Comparison of ENCODE assay signal across 8 mouse cellular contexts in the genomic region with DNA sequence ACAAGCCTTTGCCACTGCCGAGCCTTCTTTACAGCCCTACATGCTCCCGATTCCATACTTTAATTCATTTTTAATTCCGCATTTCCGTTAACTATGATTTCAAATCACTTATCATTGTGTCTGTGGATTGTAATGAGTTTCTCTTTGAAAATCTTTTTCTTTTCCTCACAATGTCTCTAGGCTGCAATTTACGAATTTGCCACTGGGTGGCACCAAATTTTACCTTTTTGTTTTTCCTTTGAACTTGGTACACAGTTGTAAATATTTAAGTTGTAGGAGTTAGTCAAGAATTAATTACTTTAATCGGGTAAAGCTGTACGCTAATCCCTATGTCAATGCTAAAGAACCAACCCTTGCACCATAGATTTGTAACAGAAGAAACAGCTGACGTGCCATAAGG. TPM values are rescaled to one million over a fixed set of nuclear protein-coding genes. Genes with fewer than 3 reads are reported as not detected.
DNase-seq lines count a peak whose midpoint lies in the region; ATAC-seq and TF ChIP-seq lines count a peak whose summit lies in the region.

No protein-coding gene starts in this region.

- no peak overlapping the region for H3K9ac ChIP-seq in kidney, embryonic 14.5 days (ENCODE audit: low read depth, low read length)
- H3K9ac ChIP-seq in forebrain, embryonic 15.5 days (replicated peaks): no peak overlapping the region
- no peak overlapping the region for H3K9ac ChIP-seq in kidney, embryonic 15.5 days
- H3K9ac ChIP-seq in lung, embryonic 14.5 days: no peak overlapping the region

- no peaks in the 10 kb centered on the region for H3K27me3 ChIP-seq in kidney, adult 2 months (replicated peaks; ENCODE audit: control insufficient read depth, insufficient read depth, low read length)
- no peaks in the 10 kb centered on the region for H3K27me3 ChIP-seq in kidney, embryonic 14.5 days (ENCODE audit: control insufficient read depth, insufficient read depth, low read length)
- no peaks in the 10 kb centered on the region for H3K27me3 ChIP-seq in forebrain, embryonic 15.5 days
- no peaks in the 10 kb centered on the region for H3K27me3 ChIP-seq in kidney, embryonic 15.5 days
- H3K27me3 ChIP-seq in lung, embryonic 14.5 days (ENCODE audit: insufficient read depth, low read length): no peaks in the 10 kb centered on the region

- H3K4me1 ChIP-seq in kidney, adult 2 months (ENCODE audit: control insufficient read depth, insufficient read depth, low read length): no peaks in the 10 kb centered on the region
- H3K4me1 ChIP-seq in kidney, embryonic 14.5 days (ENCODE audit: control insufficient read depth, insufficient read depth, low read length): no peaks in the 10 kb centered on the region
- no peaks in the 10 kb centered on the region for H3K4me1 ChIP-seq in forebrain, embryonic 15.5 days
- no peaks in the 10 kb centered on the region for H3K4me1 ChIP-seq in kidney, embryonic 15.5 days
- H3K4me1 ChIP-seq in lung, embryonic 14.5 days (ENCODE audit: insufficient read depth): no peaks in the 10 kb centered on the region

- DNase-seq in kidney, adult 2 months: peak; percentile 40
- peak; percentile 44 for DNase-seq in adrenal gland, postnatal 14 days
- peak; percentile 82 for DNase-seq in lung, embryonic 14.5 days
- DNase-seq in right cerebral cortex, postnatal 10 days (ENCODE audit: low spot score in 2 of 2): peak; percentile 47 to 65

- no peak for TF ChIP-seq CTCF in kidney, adult 2 months (conservative IDR thresholded peaks at IDR 0.05; ENCODE audit: insufficient read depth, insufficient read length, low read depth, low read length)
- TF ChIP-seq CTCF in lung, embryonic 14.5 days (IDR thresholded peaks at IDR 0.05; ENCODE audit: low read depth): peak; percentile 66

- H3K4me2 ChIP-seq in kidney, embryonic 14.5 days (replicated peaks; ENCODE audit: low read depth, low read length): no peak overlapping the region
- H3K4me2 ChIP-seq in forebrain, embryonic 15.5 days (replicated peaks): peak overlapping the region; percentile 21; the same call in 1 of the 2 replicates
- peak overlapping the region; percentile 29; the same call in 1 of the 2 replicates for H3K4me2 ChIP-seq in kidney, embryonic 15.5 days
- peak overlapping the region; percentile 31; the same call in 1 of the 2 replicates for H3K4me2 ChIP-seq in lung, embryonic 14.5 days

- 15% methylated on average over 8 of the region's 8 CpGs for WGBS in kidney, adult 2 months
- WGBS in kidney, embryonic 14.5 days: 21% methylated on average over 8 of the region's 8 CpGs
- 13% methylated on average over 8 of the region's 8 CpGs for WGBS in forebrain, embryonic 15.5 days
- 23% methylated on average over 8 of the region's 8 CpGs for WGBS in kidney, embryonic 15.5 days
- WGBS in lung, embryonic 14.5 days: 18% methylated on average over 8 of the region's 8 CpGs

- no peak for ATAC-seq in kidney, embryonic 14.5 days (ENCODE audit: low FRiP score, low TSS enrichment)
- no peak for ATAC-seq in forebrain, embryonic 15.5 days (replicated peaks)
- no peak for ATAC-seq in kidney, embryonic 15.5 days (replicated peaks; ENCODE audit: low FRiP score)
- ATAC-seq in lung, embryonic 14.5 days (ENCODE audit: insufficient read depth): no peak
- no peak for ATAC-seq in monocyte, adult 5-6 weeks (replicated peaks; ENCODE audit: insufficient number of reproducible peaks, low FRiP score, low TSS enrichment, poor library complexity, severe bottlenecking)

- TF ChIP-seq POLR2A in kidney, adult 2 months (IDR thresholded peaks at IDR 0.05; ENCODE audit: low read depth, low read length): no peak

- H3K27ac ChIP-seq in kidney, adult 2 months (ENCODE audit: insufficient read depth, low read depth, low read length): no peak overlapping the region
- H3K27ac ChIP-seq in kidney, embryonic 14.5 days (ENCODE audit: low read depth, low read length): no peak overlapping the region
- no peak overlapping the region for H3K27ac ChIP-seq in forebrain, embryonic 15.5 days (replicated peaks)
- H3K27ac ChIP-seq in kidney, embryonic 15.5 days: no peak overlapping the region
- H3K27ac ChIP-seq in lung, embryonic 14.5 days (ENCODE audit: low read depth): no peak overlapping the region

- H3K9me3 ChIP-seq in kidney, embryonic 14.5 days (ENCODE audit: control insufficient read depth, low read length): no peaks in the 10 kb centered on the region
- no peaks in the 10 kb centered on the region for H3K9me3 ChIP-seq in forebrain, embryonic 15.5 days
- no peaks in the 10 kb centered on the region for H3K9me3 ChIP-seq in kidney, embryonic 15.5 days (replicated peaks)
- H3K9me3 ChIP-seq in lung, embryonic 14.5 days (ENCODE audit: low read depth, low read length): no peaks in the 10 kb centered on the region

- H3K4me3 ChIP-seq in kidney, adult 2 months (ENCODE audit: insufficient read depth, low read depth, low read length): no peak overlapping the region
- H3K4me3 ChIP-seq in kidney, embryonic 14.5 days (ENCODE audit: low read length): no peak overlapping the region
- no peak overlapping the region for H3K4me3 ChIP-seq in forebrain, embryonic 15.5 days
- no peak overlapping the region for H3K4me3 ChIP-seq in kidney, embryonic 15.5 days (replicated peaks)
- H3K4me3 ChIP-seq in lung, embryonic 14.5 days (ENCODE audit: low read depth, low read length): no peak overlapping the region

- no peaks in the 10 kb centered on the region for H3K36me3 ChIP-seq in kidney, adult 2 months (ENCODE audit: control insufficient read depth, insufficient read depth, low read length)
- H3K36me3 ChIP-seq in kidney, embryonic 14.5 days (ENCODE audit: control insufficient read depth, insufficient read depth, low read length): no peaks in the 10 kb centered on the region
- H3K36me3 ChIP-seq in forebrain, embryonic 15.5 days: no peaks in the 10 kb centered on the region
- H3K36me3 ChIP-seq in kidney, embryonic 15.5 days: no peaks in the 10 kb centered on the region
- no peaks in the 10 kb centered on the region for H3K36me3 ChIP-seq in lung, embryonic 14.5 days (ENCODE audit: insufficient read depth)

RNA-seq across cellular contexts. Expression of a gene that starts 47.3 kb away (rescaled TPM):
- polyA plus RNA-seq in kidney, adult 2 months (2012; rRNA removed): 92.7 and 114 TPM in 2 replicates
- 0.70 and 1.6 TPM in 2 replicates for polyA plus RNA-seq in kidney, embryonic 14.5 days (2014; fragmentation: Nextera tagmentation; extraction: Ambion mirVana)
- 2.0 and 18.8 TPM in 2 replicates for total RNA-seq in adrenal gland, postnatal 14 days (2021)
- polyA plus RNA-seq in forebrain, embryonic 15.5 days (2015; fragmentation: Nextera tagmentation; extraction: Ambion mirVana): 0.42 and 0.62 TPM in 2 replicates
- polyA plus RNA-seq in kidney, embryonic 15.5 days (2015; fragmentation: Nextera tagmentation; extraction: Ambion mirVana): 1.7 and 2.1 TPM in 2 replicates
- polyA plus RNA-seq in lung, embryonic 14.5 days (2014; fragmentation: Nextera tagmentation; extraction: Ambion mirVana): 3.1 and 3.6 TPM in 2 replicates
- not detected in 3 replicates for total RNA-seq in monocyte, adult 5-6 weeks (2017)

Comparison
In these comparisons a context has a peak if more than half of its experiments do, and no peak if none do; other contexts are left out.
1. RNA of a gene that starts 47.3 kb away (polyA plus RNA-seq): 92.7 to 114 TPM in kidney, adult 2 months; 3.1 to 3.6 TPM in lung, embryonic 14.5 days, 1.7 to 2.1 TPM in kidney, embryonic 15.5 days, 0.70 to 1.6 TPM in kidney, embryonic 14.5 days and 0.42 to 0.62 TPM in forebrain, embryonic 15.5 days; every median in the first group is over 10 times any median in the second.
2. Peak in every context shown above with its lines, with median percentiles within 50 percentile points of each other: DNase-seq.